Mouse (Mus musculus) layer of hippocampus, adult 9-10 months (tissue): ENCODE measurements at regions not wholly inside any gene's neighbourhood (a gene's known extent, or its start where the extent isn't known, plus 50 kb on each side); places are given as distances from the start of the nearest gene placed in this dataset.

ENCODE experiments used
- DNase-seq: peaks from one replicate; pipeline ENCODE4 v3.0.0; 2022; ENCODE audit warnings: low spot score

DNA sequence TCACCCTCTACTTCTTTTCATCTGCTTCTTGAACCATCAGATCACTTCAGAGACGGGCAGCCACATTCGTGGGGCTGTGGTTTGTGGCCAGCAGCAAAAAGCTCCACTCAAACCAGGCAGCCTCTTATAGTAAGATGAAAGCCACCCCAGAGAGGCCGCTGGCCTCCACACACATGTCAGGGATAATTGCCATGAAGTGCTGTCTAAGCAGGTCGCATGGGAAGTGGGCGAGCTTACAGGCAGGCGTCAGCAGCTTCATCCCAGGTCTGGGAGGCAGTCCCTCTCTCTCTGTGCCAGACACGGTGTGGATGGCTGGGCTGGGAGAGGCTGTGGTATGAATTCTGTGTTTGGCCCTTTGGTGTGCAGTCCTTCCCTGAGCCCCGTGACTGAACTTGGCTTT, 358.4 kb upstream of the Kcnab2 start:
- no peak for DNase-seq

DNA sequence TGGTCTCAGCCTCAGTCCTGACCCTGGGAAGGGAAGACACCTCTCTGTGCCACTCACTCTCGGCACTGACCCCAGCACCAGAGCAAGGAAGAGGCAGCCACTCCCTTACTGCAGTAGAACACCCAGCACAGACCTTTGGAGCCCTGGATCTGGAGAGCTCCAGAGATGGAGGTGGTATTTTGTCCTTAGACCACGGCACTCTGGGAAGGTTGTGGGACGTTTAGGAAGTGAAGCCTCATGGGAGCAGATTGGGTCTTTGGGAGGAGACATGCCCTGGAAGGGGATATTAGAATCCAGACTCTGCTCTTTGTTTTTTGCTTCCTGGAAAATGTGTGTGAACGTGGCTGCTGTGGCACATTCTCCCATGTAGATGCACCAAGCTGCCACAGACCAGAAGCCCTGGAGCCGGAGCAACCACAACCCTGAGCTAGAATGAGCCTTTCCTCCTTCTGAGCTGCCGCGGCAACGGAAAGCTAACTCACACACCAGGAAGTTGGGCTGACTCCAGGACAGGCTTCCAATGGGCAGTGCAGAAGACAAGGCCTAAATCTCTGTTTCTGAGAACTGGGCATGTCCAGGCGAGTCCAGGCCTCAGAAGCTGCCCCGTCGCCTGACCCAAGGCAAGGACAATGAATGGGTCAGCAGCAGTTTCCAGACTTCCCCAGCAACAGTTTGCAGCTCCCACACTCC, 356.9 kb upstream of the Kcnab2 start:
- DNase-seq: no peak

DNA sequence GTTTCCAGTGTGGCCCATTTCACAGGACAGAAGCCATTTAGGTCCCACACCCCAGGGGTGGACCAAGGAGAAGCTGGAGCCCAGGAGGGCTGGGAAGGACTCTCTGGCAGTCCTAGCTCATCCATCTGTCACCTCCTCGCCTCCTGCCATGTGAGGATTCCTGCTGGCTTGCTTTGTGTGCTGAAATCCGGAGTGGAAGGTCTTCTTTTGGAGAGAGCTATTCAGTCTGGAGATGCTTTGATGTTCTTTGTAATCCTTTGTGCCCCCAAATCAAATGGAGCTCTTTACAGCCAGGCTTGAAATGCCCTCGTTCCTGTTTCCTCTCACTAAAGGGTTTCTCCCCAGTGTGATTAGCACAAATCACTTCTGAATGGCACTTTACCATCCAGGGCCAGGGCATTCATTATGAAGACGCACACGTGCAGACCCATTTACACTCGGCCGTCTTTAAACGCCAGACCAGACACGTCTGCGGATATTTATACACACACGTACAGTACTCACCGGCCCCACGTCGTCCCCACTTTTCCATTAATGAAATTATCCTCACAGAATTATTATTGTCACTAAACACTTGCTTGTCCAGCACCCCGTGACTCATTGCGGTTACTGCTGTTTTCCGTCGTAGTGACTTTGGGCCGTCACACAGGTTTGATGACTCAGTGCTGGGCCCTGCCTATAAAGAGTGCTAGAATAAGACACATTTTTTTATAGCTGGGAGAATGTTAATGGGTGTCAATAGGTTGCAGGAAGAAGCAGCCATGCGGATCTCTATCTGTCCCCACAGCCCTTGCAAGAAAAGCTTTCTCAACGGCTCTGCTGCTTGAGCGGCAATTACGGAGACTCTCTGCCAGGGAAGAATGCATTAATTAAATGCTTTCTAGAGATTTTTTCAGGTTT, 356.0 kb upstream of the Kcnab2 start:
- no peak for DNase-seq

DNA sequence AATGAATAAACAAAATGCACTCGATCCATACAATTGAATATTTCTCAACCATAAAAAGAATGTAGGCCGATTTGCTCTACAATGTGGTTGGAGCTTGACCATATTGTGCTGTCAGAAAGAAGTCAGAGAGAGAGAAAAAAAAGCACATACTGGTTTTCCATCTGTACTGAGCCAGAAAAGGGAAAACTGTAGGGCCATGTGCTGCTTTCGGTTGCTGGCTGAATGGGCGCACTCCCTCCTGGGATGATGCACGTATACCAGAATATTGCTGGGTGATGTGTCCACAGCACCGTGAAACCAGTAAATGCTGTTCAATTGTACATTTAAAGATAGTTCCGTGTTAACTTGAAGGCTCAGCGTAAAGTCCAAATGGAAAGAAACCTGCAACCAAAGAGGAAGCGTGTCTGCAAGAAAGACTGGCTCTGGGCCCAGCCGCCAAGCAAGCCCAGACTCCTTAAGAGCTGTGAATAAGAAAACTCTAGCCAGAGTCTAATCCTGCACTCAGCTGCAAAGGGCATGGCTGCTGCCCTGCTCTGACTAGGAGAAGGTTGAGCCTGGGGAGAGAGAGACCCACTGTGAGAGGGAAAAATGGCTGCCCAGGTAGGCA, 355.2 kb upstream of the Kcnab2 start:
- DNase-seq: peak; percentile 11

DNA sequence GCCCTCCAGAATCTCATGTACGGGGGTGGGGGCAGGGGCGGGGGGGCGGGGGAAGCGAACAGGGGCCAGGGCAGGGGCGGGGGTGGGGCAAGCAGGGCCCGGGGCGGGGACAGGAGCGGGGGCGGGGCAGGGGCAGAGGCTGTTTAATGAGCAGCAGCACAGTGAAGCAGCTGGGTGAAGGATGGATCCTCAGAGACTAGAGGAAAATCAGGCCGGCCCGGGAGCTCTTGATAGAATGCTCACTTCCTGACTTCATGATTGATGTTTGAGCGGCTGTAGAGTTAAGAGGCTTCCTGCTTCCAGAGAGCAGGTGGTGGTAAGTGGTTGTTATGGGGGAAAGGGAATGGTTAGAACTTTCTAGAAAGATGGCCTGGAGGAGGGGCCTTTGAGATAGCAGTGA, 347.5 kb upstream of the Kcnab2 start:
- DNase-seq: no peak

DNA sequence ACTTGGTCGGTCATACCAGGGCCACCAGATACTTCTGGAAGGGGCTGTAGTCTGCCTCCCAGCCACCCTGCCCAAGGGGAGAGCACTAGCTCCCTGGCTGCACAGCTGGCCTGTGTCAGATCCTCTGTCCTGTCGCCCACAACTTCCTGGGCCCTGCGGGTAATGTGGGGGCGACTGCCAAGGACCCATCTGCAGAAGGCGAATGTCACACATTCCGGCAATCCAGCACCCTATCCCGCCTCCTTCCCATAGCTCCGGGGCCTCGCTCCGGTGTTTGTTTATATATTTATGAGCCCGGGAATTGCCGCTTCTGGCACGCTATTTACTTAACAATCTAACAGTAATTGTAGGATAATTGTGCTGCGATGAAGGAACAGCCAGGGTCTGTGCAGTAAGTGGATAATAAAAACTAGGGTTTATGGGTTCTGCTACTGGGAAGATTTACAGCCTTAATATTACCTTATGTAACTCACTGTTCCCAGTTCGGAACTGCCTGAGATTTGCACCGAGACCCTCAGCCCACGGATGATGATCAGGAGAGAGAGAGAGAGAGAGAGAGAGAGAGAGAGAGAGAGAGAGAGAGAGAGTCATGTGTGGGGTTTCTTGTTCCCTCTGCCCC, 338.6 kb upstream of the Kcnab2 start:
- DNase-seq: peak; percentile 5

DNA sequence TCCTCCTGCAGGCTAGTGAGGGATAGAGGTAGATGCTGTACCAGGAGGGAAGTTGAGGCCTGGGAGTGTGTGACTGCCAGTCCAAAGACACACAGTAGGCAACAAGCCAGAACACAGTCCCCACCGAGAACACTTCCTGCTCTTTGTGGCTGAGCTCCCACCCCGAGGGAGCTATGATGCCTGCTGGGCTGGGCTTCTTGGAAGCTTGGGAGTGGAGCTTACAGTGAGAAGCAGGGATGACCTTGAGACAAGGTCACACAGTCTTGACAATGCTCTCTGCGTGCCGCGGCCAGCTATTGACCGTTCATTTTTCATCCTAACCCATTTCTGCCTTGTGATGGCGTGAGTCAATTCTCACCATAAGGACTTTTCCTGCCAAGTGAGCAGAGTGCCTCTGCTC, 328.9 kb upstream of the Kcnab2 start:
- DNase-seq: no peak

DNA sequence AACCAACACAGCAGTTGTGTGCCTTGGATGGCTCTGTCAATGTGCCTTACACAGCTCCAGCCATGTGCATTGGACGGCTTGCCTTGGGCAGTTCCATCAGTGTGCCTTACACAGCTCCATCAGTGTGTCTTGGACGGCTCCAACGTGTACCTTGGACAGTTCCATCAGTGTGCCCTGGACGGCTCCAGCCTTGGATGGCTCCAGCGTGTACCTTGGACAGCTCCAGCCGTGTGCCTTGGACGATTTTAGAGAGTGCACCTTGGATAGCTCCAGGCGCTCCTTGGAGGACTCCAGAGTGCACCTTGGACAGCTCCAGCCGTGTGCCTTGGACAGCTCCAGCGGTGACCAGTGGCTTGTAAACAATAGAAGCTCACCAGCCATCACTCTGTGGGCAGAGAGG, 321.7 kb upstream of the Kcnab2 start:
- DNase-seq: no peak

DNA sequence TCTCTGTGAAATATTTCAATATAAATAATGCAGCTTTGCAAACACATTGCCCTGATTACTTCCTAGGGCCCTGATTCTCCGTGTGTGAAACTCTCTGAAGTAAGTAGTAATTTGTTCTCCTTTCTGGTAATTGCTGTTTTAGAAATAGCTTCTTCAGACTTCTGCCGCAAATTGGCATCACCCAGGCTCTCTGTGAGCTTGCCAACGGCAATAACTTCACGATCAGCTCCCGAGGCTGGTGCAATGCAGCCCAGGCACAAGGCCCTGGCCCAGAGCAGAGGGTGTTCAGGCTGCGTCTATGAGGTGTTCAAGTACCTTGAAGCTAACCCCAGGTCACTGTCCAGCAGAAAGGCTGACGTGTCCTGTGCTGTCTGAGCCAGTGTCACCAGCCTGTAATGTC, 310.8 kb upstream of the Kcnab2 start:
- DNase-seq: no peak

DNA sequence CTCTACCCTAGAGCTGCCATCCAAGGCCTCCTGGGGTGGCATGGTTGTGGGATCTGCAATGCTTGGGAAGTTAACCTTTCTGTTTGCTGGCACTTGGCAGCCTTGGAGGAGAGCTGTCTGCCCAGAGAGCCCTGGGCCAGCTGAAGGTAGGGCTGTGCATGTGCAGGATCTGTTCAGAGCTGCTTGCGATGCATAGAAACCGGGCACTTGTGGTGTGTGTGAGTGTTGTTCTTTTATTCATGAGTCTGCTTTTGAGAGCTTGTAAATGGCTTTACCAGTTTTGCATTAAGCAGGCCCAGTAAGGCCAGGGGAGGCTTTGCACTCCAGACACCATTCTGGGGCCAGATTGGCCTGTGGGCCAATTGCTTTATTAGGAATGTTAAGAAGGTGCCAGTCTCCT, 307.3 kb upstream of the Kcnab2 start:
- no peak for DNase-seq

DNA sequence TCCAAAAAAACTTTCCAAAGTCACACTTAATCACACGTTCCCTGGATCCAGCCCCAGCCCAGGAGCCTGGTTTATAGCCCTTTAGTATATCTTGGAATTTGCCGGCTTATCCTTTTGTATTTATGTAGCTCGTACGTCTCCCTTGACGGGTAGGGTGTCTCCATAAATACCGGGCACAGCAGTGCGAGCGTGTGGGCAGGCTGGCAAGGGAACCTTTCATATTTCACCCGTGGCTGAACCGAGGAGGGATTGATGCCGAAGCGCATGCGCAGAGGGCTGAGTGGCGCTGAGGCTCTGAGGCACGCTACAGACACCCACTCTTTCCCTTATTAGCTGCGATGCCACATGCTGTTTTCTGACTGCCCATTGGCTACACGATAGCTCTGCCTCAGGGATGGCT, 301.9 kb upstream of the Kcnab2 start:
- DNase-seq: no peak

DNA sequence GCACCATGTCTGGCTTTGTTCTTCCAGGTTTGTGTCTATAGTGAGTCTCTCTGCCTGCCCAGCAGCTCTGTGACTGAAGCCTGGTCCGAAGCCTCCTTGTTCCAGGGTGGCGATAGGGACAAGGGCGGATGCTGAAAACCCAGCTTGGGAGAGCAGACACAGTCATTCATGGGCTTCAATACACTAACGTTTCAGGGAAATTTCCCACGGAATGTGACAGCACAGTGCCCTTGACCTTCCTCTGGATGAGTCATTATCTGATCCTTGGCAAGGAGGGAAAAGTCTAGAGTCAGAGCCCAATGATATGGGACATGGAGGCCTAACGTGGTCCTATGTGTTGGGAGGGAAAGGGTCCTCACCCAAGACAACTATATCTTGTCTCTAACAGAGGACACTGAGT, 298.1 kb upstream of the Kcnab2 start:
- no peak for DNase-seq

DNA sequence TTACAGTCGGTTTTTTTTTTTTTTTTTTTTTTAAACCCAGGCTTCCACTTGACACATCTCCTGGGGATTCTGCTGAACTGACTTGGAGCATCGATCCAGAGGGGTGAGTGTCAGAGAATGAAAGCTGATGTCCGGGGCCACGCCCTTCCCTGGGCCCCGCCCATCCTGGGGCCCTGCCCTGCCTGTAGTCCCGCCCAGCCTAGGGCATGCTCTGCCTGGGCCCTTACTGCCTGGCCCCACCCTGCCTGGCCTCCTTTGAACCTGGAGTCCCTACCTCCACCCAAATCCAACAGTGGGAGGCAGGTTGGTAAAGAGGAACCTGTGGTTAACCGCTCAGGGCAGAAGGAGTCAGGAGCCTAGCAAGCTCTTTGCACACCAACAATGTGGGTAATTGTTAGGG, 293.7 kb upstream of the Kcnab2 start:
- DNase-seq: no peak

DNA sequence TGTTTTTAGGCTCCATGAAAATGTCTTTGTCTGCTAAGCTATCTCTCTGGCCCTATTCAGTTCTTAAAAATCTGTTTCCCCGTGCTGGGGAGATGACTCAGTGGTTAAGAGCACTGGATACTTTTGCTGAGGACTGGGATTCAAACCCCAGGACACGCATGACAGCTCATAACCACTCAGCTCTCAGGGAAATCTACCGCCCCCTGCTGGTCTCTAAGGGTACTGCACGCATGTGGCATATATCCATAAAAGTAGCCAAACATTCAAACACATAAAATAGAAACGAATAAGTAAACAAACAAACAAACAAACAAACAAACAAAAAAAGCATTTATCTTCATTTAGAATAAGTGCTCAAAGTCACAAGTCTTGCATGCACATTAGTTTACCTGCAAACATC, 289.7 kb upstream of the Kcnab2 start:
- no peak for DNase-seq

DNA sequence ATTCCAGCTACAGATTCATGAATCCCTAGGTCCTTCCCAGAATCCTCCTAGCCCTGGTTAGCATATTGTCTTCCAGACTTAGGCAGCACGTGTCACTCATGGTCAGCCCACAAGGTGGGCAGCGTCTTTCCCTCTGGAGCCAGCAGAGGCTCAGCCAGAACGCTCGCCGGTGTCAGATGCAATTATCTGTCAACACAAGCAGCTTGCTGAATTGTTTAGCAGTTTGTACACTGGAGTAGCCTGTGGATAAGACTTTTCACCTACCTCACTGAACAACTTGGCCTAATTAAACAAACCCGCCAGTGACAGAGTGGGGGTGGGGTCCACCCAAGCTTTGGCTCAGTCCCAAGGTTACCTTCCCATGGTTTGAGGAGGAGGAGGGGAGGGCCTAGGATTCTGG, 285.4 kb upstream of the Kcnab2 start:
- no peak for DNase-seq

DNA sequence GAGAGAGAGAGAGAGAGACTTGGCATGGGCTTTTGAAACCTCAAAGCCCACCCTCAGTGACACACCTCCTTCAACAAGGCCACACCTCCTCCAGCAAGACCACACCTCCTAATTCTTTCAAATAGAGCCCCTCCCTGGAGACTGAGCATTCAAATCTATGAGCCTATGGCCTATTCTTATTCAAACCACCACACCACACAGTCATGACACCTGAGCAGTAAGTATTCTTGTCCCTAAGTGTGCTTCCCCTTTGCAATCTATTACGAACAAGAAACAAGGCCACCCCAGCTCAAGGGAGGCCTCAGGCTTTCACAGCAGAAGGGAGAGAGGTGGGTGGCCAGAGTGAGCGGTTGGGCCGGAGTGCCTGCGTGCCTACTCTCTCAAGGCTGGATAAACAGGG, 284.9 kb upstream of the Kcnab2 start:
- DNase-seq: no peak

DNA sequence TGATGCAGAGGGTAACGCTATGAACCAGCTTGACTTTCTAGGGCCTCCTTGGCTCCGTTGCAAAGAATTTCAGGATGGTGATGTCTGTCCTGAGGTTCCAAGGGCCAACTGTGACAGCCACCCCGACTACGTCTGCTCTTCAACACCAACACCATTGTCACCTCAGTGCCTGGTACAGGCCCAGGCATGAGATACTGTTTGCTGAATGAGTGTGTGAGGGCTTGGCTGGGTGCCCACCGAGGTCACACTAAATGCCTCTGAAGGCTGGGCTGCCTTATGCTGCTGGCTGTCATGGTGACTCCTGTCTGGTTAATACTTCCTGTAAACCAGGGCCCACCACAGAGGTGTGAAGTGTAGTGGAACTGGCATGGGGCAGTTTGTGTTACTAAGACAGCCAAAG, 279.5 kb upstream of the Kcnab2 start:
- no peak for DNase-seq

DNA sequence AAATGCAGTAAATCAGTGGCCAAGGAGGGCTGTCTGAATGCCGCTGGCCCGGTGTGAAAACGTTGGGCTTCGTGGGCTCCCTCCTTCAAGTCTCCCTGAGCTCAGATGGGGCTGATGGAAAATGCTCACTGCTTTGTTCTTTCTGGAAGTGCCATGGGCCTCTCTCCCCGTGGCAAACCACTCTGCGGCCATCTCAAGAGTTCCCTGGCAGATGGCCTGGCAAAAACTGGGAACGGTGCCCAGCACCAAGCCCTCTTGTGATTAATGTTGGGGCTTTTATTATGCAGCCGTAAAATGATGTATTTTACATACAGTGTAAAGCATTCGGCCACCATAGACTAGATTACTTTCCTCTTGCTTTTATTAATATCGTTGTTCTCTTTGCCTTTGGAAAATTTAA, 278.9 kb upstream of the Kcnab2 start:
- no peak for DNase-seq

DNA sequence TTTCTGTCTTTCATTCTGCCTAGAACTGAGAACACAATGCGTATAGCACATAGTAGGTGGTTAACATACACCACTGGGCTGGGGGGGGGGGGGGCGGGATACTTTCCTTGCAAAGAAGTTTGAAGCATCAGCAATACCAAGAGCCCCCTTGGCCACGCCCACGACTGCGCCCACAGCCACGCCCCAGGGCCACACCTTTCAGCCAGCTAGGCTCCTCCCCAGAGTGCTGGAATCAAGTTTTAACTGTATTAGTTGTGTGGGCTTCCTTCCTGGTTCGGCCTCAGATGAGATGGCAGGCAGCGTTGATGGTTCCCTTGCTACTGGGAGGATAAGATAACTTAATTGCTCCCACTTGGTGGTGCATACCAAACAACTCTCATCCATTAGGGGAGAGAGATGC, 278.1 kb upstream of the Kcnab2 start:
- no peak for DNase-seq

DNA sequence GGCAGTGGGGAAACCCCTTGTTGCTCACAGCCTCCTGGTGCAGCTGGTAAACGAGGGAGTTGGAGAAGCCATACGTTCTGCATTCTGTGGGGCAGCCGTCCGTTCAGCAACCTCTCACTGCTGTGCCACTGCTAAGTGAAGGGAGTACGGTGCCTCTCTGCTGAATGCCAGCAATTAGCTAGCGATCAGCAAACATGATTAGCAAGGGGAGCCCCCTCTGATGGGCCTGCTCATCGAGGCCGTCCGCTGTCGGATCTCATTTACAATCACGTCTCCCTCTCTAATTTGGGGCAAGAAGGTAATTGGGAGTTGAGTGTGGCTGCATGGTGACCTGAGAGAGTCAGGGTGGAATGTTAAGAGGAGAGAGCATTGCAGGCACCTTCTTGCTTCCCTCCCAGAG, 266.7 kb upstream of the Kcnab2 start:
- DNase-seq: no peak

DNA sequence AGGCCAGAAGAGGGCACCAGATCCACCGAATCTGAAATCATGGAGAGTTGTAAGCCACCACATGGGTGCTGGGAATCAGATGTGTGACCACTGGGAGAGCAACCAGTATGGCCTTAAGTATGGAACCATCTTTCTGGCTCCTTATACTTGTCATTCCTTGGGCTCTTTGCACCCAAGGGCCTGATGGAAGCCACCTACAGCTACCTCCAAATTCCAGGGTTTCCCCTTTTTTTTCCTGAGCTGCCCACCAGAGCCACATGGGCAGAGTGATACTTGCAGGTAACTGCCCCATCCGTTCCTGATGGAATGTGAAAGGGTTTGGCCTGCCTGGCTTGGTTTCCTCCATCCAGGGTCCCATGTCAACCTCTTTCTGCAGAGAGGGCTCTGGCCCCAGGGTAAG, 255.3 kb upstream of the Kcnab2 start:
- DNase-seq: no peak

DNA sequence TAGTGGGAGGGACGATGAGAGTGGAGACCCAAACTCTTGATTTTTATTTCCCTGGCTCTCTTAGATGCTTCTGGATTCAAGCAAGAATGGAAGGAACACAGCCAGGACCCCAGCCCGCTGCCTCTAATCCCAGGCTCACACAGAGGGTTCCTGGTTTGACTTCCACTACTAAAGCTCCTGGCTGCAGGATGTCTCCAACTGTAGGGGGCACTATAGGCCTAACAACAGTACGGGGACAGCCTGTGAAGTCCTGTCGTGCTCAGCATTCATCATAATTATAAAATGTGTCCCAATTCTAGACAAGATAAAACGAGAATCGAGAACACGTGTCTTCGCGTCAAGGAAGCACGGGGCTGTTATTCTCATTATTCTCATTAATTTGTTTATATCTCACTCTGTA, 254.3 kb upstream of the Kcnab2 start:
- DNase-seq: peak; percentile 61
